Mouse (Mus musculus): ENCODE measurements around the gene Msh3.

GRCm38 (mm10) chr13:92232076-92232938 is 122.5 kb downstream of the Msh3 start:
- TF ChIP-seq POLR2A (IDR thresholded peaks at IDR 0.05; ENCODE audit: borderline replicate concordance, control insufficient read depth, low read depth, low read length), result no peak
- TF ChIP-seq CTCF (IDR thresholded peaks at IDR 0.05; ENCODE audit: control insufficient read depth, insufficient read depth, low read length), result no peak

Data from bone marrow, adult 2 months (tissue).